Mouse (Mus musculus) CH12.LX (cell line): ENCODE measurements around the gene Cep78. TPM values are rescaled to one million over a fixed set of nuclear protein-coding genes. Genes with fewer than 3 reads are reported as not detected.
A peak's percentile ranks its signal among the peaks of the same experiment; 100 is the strongest.

ENCODE experiments used
- DNase-seq: peaks from one replicate; pipeline ENCODE4 v3.0.0-alpha.2; 2013; ENCODE audit errors: extremely low read depth
- H3K27ac ChIP-seq: 2 replicates; pipeline ENCODE4 v1.5.1; 2012; ENCODE audit warnings: low read depth, mild to moderate bottlenecking, control low read depth, moderate library complexity; ENCODE audit not compliant: insufficient read depth
- H3K27me3 ChIP-seq: replicated peaks from 2 replicates; pipeline ENCODE3; 2012; ENCODE audit warnings: inconsistent platforms
- H3K36me3 ChIP-seq, 2 experiments: replicated peaks in 1 of 2; 2 replicates each; pipeline versions ENCODE3 to v1.6.1; 2012; ENCODE audit warnings: inconsistent platforms in 1 of 2, low read length in 1 of 2, mild to moderate bottlenecking in 1 of 2, mixed read lengths in 1 of 2, moderate library complexity in 1 of 2; ENCODE audit not compliant: control insufficient read depth in 1 of 2, insufficient read depth in 1 of 2
- H3K4me1 ChIP-seq, 2 experiments: 2 replicates each; pipeline ENCODE4 v1.6.1; 2012; ENCODE audit warnings: inconsistent platforms in 1 of 2, moderate library complexity in 1 of 2; ENCODE audit not compliant: insufficient read depth in 2 of 2, control insufficient read depth in 1 of 2
- H3K4me2 ChIP-seq: 2 replicates; pipeline ENCODE4 v1.6.1; 2012; ENCODE audit warnings: low read depth, mild to moderate bottlenecking, control low read depth; ENCODE audit not compliant: poor library complexity, insufficient read depth, severe bottlenecking
- H3K4me3 ChIP-seq, 3 experiments: fragments of 150-350 bp in 1 of 3; sonication (generic) in 1 of 3; replicated peaks in 1 of 3; 2 replicates each; pipeline versions ENCODE3 to v1.5.1; 2011 to 2012; ENCODE audit warnings: low read depth in 2 of 3, low read length in 2 of 3, mild to moderate bottlenecking in 2 of 3, moderate library complexity in 2 of 3, control low read depth in 1 of 3, improper control_type of control experiment in 1 of 3, inconsistent platforms in 1 of 3, mixed read lengths in 1 of 3; ENCODE audit not compliant: poor library complexity in 1 of 3
- H3K79me2 ChIP-seq: replicated peaks from 2 replicates; pipeline ENCODE4 v1.6.1; 2012; ENCODE audit warnings: mild to moderate bottlenecking, moderate library complexity; ENCODE audit not compliant: control insufficient read depth, poor library complexity, insufficient read depth, severe bottlenecking; ENCODE audit errors: extremely low read depth
- H3K9ac ChIP-seq: 2 replicates; pipeline ENCODE4 v1.6.1; 2012; ENCODE audit warnings: low read depth, mild to moderate bottlenecking, control low read depth, moderate library complexity; ENCODE audit not compliant: insufficient read depth
- H3K9me3 ChIP-seq: replicated peaks from 2 replicates; pipeline ENCODE3; 2012; ENCODE audit warnings: low read length, inconsistent platforms, mixed read lengths
- CHD2 ChIP-seq: IDR thresholded peaks from 2 replicates; pipeline ENCODE4 v1.6.1; 2011; ENCODE audit warnings: low read length, improper control_type of control experiment
- ELF1 ChIP-seq: IDR thresholded peaks from 2 replicates; pipeline ENCODE4 v1.6.1; 2014; ENCODE audit warnings: low read depth, mild to moderate bottlenecking, inconsistent platforms, low read length, improper control_type of control experiment
- GABPA ChIP-seq: IDR thresholded peaks from 2 replicates; pipeline ENCODE4 v1.6.1; 2012; ENCODE audit warnings: low read depth, low read length, improper control_type of control experiment, inconsistent platforms; ENCODE audit not compliant: insufficient replicate concordance
- IRF4 ChIP-seq: IDR thresholded peaks from 2 replicates; pipeline ENCODE4 v1.6.1; 2014; ENCODE audit warnings: low read depth, mild to moderate bottlenecking, inconsistent platforms, low read length, improper control_type of control experiment
- JUN ChIP-seq: IDR thresholded peaks from 2 replicates; pipeline ENCODE4 v1.6.1; 2011; ENCODE audit warnings: low read depth, mild to moderate bottlenecking, low read length, improper control_type of control experiment, moderate library complexity; ENCODE audit not compliant: insufficient read depth
- KAT2A ChIP-seq: IDR thresholded peaks from 2 replicates; pipeline ENCODE4 v1.6.1; 2012; ENCODE audit warnings: low read length, improper control_type of control experiment, inconsistent platforms; ENCODE audit not compliant: insufficient replicate concordance
- MAFK ChIP-seq: IDR thresholded peaks from 2 replicates; pipeline ENCODE4 v1.6.1; 2011; ENCODE audit warnings: low read length, improper control_type of control experiment; ENCODE audit not compliant: insufficient replicate concordance
- MAX ChIP-seq: IDR thresholded peaks from 2 replicates; pipeline ENCODE4 v1.6.1; 2011; ENCODE audit warnings: low read length, improper control_type of control experiment
- MAZ ChIP-seq: IDR thresholded peaks from 2 replicates; pipeline ENCODE4 v1.6.1; 2012; ENCODE audit warnings: low read depth, mild to moderate bottlenecking, inconsistent platforms, low read length, improper control_type of control experiment, moderate library complexity
- MEF2A ChIP-seq: IDR thresholded peaks from 2 replicates; pipeline ENCODE4 v1.6.1; 2014; ENCODE audit warnings: low read depth, mild to moderate bottlenecking, inconsistent platforms, low read length, improper control_type of control experiment, borderline replicate concordance
- MYC ChIP-seq: IDR thresholded peaks from 2 replicates; pipeline ENCODE4 v1.6.1; 2011; ENCODE audit warnings: low read depth, mild to moderate bottlenecking, improper control_type of control experiment, low read length
- NELFE ChIP-seq: IDR thresholded peaks from 2 replicates; pipeline ENCODE4 v1.6.1; 2011; ENCODE audit warnings: low read depth, low read length, improper control_type of control experiment
- NRF1 ChIP-seq: IDR thresholded peaks from 2 replicates; pipeline ENCODE4 v1.6.1; 2014; ENCODE audit warnings: low read depth, mild to moderate bottlenecking, inconsistent platforms, low read length, improper control_type of control experiment, moderate library complexity
- POLR2AphosphoS2 ChIP-seq: IDR thresholded peaks from 2 replicates; pipeline ENCODE4 v1.6.1; 2011; ENCODE audit warnings: low read depth, low read length, improper control_type of control experiment
- RCOR1 ChIP-seq: conservative IDR thresholded peaks from 2 replicates; pipeline ENCODE4 v1.6.1; 2012; ENCODE audit warnings: low read depth, mild to moderate bottlenecking, inconsistent platforms, low read length, improper control_type of control experiment
- TBP ChIP-seq: conservative IDR thresholded peaks from 2 replicates; pipeline ENCODE4 v1.6.1; 2011; ENCODE audit warnings: low read depth, low read length, improper control_type of control experiment
- TCF12 ChIP-seq: IDR thresholded peaks from 2 replicates; pipeline ENCODE4 v1.6.1; 2014; ENCODE audit warnings: low read depth, mild to moderate bottlenecking, inconsistent platforms, low read length, improper control_type of control experiment
- UBTF ChIP-seq: IDR thresholded peaks from 2 replicates; pipeline ENCODE4 v1.6.1; 2012; ENCODE audit warnings: low read depth, mild to moderate bottlenecking, inconsistent platforms, low read length, improper control_type of control experiment, moderate library complexity
- USF1 ChIP-seq: IDR thresholded peaks from 2 replicates; pipeline ENCODE4 v1.6.1; 2014; ENCODE audit warnings: low read depth, mild to moderate bottlenecking, inconsistent platforms, low read length, improper control_type of control experiment
- ZC3H11A ChIP-seq: IDR thresholded peaks from 2 replicates; pipeline ENCODE4 v1.6.1; 2012; ENCODE audit warnings: low read depth, mild to moderate bottlenecking, inconsistent platforms, low read length, improper control_type of control experiment
- ZMIZ1 ChIP-seq: IDR thresholded peaks from 2 replicates; pipeline ENCODE4 v1.6.1; 2012; ENCODE audit warnings: low read depth, mild to moderate bottlenecking, inconsistent platforms, low read length, improper control_type of control experiment
- dilution Hi-C: fragments of 300-500 bp; cut with MboI; formaldehyde crosslinking; loops from 2 replicates; pipeline ENCODE4 v1.14.3; 2020; ENCODE audit warnings: low sequenced_read_pairs; ENCODE audit not compliant: extremely low pct_unique_long_range_greater_than_20kb, extremely low pct_ligation_motif_present
- in situ Hi-C: fragments of 300-500 bp; cut with MboI; formaldehyde crosslinking; loops from 3 replicates; pipeline ENCODE4 v1.14.3; 2019; ENCODE audit warnings: low sequenced_read_pairs, low pct_ligation_motif_present, low pct_unique_long_range_greater_than_20kb, mixed read lengths
- polyA plus RNA-seq: library from polyadenylated mRNA; unstranded; fragments of >175 nt; gene quantifications from 2 replicates; pipeline ENCODE4 v1.2.1, GENCODE M21; 2012; ENCODE audit warnings: low read depth; ENCODE audit not compliant: insufficient read length
- total RNA-seq, 2 experiments: library from RNA; depleted of rRNA; stranded (reverse); fragments of 300-350 nt in 1 of 2; fragments of >200 nt in 1 of 2; gene quantifications; 2 replicates each; pipeline ENCODE4 v1.2.3; 2012 to 2014

Gene Cep78
- total and polyA plus RNA-seq, 3 experiments, result 9.9 to 18.3 (median 11.7) TPM

- Histone ChIP-seq H3K4me2 (no peak overlapping the region), H3K4me3 (no peak overlapping the region)
Measured at GRCm38 (mm10) chr19:15941399-15941798, 43.4 kb downstream of the Cep78 start.

GRCm38 (mm10) chr19:15925719-15926045 lies 59.1 kb downstream of the Cep78 start:
- Histone ChIP-seq H3K4me2 (no peak overlapping the region), H3K79me2 (peaks cover 37% of the 10 kb centered on the region), H3K9ac (no peak overlapping the region), H3K27ac (no peak overlapping the region), H3K36me3 (peaks cover 3 to 13% of the 10 kb centered on the region in 2 experiments), H3K9me3 (peaks cover 2% of the 10 kb centered on the region), H3K4me1 (peaks cover 3 to 24% of the 10 kb centered on the region in 2 experiments)
- TF ChIP-seq GABPA, result no peak
- no peak for TF ChIP-seq POLR2AphosphoS2
- no peak for TF ChIP-seq ZC3H11A
- no peak for TF ChIP-seq USF1
- no peak for TF ChIP-seq MEF2A
- TF ChIP-seq CHD2, result no peak
- no peak for TF ChIP-seq UBTF
- TF ChIP-seq JUN, result no peak
- TF ChIP-seq, all 38 proteins: peak for 0
- dilution Hi-C loops (no loop called here), in situ Hi-C loops (loop anchor here (5.0 kb wide), 1 partner anchor 37 kb away; no protein-coding TSS in a partner anchor)
- no peak for DNase-seq
- H3K4me3 ChIP-seq, result no peak overlapping the region
- no peaks in the 10 kb centered on the region for H3K27me3 ChIP-seq

More at GRCm38 (mm10) chr19:15941399-15941798, 43.4 kb downstream of the Cep78 start:
- DNase-seq, result peak; percentile 21
- no peak for TF ChIP-seq MAX
- no peak for TF ChIP-seq NELFE
- no peak for TF ChIP-seq RCOR1
- TF ChIP-seq, all 38 proteins: peak for 0
- H3K27ac ChIP-seq, result no peak overlapping the region
- H3K9ac ChIP-seq, result no peak overlapping the region
- no peaks in the 10 kb centered on the region for H3K36me3 ChIP-seq
- dilution Hi-C loops (no loop called here), in situ Hi-C loops (no loop called here)
- no peaks in the 10 kb centered on the region for H3K79me2 ChIP-seq
- H3K4me1 ChIP-seq, result peaks cover 2 to 5% of the 10 kb centered on the region in 2 experiments; a peak in 2 of 4 replicates
- no peaks in the 10 kb centered on the region for H3K9me3 ChIP-seq
- no peaks in the 10 kb centered on the region for H3K27me3 ChIP-seq

GRCm38 (mm10) chr19:15924866-15925718 lies 59.7 kb downstream of the Cep78 start:
- Histone ChIP-seq H3K4me1 (peaks cover 3 to 27% of the 10 kb centered on the region in 2 experiments), H3K79me2 (peaks cover 40% of the 10 kb centered on the region), H3K27me3 (no peaks in the 10 kb centered on the region), H3K9ac (peak overlapping the region; percentile 91), H3K27ac (peak overlapping the region; percentile 82), H3K36me3 (peaks cover 6 to 18% of the 10 kb centered on the region in 2 experiments), H3K9me3 (peaks cover 2% of the 10 kb centered on the region), H3K4me2 (no peak overlapping the region), H3K4me3 (peak overlapping the region; percentile 88 to 99 (median 97))
- peak; percentile 96 for DNase-seq
- in situ Hi-C loops (loop anchor here (5.0 kb wide), 1 partner anchor 37 kb away; no protein-coding TSS in a partner anchor), dilution Hi-C loops (no loop called here)
- TF ChIP-seq TCF12 (peak; percentile 83; the same call in 1 of the 2 replicates), CHD2 (peak; percentile 85; the same call in 1 of the 2 replicates), MAZ (no peak), KAT2A (0 out of 2 replicates have a peak, but pooled peaks have one; percentile 53), MYC (peak; percentile 99), GABPA (no peak), ZMIZ1 (peak; percentile 92), RCOR1 (no peak), TBP (peak; percentile 92), NRF1 (peak; percentile 48), MAX (peak; percentile 97), MAFK (peak; percentile 31; the same call in 1 of the 2 replicates), IRF4 (peak; percentile 13; the same call in 1 of the 2 replicates), NELFE (peak; percentile 94), ELF1 (peak; percentile 40; the same call in 1 of the 2 replicates)
